Mouse (Mus musculus): Measurements from ENCODE around the gene Galnt6.

Gene Galnt6

DNA sequence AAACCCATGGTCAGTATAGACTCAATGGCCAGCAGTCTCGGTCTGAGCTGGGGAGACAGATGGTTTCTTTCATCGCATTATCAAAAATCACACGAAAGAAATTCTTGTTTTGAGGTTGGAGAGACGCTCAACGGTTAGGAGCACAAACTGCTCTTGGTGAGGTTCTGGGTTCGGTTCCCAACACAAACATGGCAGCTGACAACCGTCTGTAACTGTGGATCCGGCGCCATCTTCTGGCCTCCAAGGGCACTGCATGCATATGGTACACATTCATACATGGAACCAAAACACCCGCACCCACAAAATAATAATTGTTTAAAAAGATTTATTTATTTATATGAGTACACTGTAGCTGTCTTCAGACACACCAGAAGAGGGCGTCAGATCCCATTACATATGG lies 10.6 kb downstream of the Galnt6 start:
- no peak for DNase-seq

GRCm38 (mm10) chr15:100717933-100718332 lies 11.2 kb downstream of the Galnt6 start:
- DNase-seq: no peak

DNA sequence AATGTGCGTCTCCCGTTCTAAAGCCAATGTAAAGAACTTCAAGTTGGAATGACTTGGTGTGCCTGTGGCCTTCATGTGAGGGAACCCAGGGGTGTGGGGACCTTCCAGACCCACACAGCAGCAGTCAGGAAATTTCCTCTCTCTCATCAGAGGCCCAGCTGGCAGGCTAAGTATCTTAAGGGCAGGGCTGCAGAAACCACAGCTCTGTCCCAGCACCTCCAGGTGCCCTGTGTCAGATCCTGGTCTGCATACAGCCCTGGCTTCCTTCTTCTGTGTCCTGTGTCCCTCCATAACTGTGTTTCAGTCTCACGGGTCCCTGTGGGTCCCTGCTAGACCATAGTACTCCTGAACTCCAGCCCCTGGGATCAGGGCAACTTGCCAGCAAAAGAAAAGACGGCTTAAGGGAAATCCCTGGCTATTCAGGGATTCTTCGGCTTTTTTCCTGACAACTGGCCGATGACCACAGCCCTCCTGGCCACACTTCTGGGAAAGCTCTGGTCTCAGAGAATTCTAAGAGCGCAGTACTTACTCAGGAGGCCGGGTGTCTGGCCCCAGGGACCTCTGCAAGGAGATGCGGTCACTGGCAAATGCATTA lies 13.7 kb downstream of the Galnt6 start:
- DNase-seq: no peak

DNA sequence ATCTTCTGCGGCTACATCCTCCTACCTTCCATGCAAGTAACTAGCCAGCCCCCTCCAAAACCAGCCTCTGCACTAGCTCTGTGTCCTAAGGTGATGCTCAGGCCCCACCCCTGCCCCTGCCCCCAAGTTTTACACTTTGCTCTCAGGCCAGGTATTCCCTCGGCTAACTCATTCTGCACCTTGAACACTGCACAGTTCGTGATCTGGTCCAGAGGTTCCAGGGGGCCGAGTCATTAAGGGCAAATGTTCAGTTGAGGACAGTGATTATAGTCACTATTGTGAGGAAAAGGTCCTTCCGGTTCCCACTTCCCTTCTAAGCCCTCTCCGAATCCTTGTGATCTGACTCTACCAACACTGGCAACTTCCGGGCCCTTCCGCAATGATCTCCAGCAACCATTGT lies 14.7 kb downstream of the Galnt6 start:
- DNase-seq: no peak

DNA sequence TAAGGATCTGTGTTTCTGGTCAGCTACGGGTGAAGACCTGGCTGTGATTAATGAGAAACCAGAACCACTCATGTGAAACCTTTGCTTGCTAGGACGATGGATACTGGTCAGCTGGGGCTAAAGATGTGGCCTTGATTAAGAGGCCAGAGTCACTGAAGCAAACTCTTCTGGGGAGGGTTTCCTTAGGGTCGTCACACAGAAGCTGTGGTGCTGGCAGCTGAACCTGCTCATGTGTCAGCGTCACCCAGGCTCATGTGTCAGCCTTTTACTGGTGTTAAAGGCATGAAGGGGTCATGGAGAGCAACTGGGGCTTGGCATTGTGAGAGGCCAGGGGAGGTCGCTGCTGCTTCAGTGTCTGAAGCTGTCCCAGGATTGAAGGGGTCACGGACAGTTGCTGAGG lies 18.3 kb downstream of the Galnt6 start:
- DNase-seq: no peak

DNA sequence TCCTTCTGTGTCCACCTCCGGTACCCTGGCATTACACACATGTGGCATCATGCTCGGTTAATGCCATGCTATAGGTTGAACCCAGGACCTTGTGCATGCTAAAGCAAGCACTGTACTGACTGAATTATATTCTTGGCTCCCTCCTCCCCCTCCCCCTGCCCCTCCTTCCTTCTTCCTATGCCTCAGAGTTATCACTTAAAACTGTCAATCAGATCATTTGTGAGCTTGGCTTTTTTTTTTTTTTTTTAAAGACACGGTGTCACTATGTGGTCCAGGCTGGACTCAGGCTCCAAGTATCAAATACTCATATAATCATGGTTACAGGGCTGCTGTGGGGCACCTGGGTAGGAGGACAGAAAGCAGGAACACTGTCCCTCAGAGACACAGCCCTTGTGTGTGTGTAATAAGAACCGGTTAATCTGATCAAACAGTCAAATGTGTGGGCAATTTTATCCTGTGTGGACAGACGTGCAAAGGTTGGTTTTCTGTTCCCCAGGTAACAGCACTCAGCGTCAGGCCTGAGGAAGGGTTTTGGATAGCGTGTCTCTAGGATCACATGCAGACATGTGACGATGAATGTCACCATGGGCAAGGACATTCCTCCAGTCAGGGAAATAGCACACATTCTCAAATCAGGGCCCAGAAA lies 20.6 kb downstream of the Galnt6 start:
- no peak for DNase-seq

DNA sequence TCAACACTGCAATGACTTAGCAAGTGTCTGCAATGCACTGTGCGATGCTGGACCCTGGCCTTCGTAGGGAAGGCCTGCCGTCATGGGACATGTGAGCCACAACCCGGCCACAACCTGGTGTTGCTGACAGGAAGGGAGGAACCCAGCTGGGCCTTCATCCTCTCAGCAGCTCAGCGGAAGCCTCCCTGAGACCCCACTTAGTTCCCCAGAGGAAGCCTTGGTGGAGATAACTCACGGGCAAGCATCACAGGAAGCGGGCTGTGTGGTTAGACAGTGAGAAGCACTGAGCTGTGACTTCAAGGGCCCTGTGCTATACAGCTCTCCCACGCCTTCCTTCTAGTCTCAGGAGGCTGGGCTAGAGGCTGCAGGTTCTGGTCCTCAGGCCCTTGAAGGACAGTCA lies 22.9 kb downstream of the Galnt6 start:
- no peak for DNase-seq

DNA sequence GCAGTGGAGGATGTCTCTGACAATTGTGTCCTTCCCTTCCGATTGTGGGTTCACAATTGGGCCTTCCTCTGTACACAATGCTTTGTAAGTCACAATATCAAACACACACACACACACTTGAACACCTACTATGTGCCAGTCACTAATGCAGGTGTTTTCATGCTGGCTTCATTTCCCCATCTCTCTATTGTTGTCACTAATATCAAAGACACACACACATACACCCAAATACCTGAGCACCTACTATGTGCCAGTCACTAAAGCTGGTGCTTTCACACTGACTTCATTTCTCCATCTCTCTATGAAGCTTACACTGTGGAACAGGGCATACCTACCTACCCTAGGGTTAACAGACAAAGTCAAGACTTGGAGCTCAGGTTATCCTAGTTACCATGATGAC lies 23.8 kb downstream of the Galnt6 start:
- no peak for DNase-seq

DNA sequence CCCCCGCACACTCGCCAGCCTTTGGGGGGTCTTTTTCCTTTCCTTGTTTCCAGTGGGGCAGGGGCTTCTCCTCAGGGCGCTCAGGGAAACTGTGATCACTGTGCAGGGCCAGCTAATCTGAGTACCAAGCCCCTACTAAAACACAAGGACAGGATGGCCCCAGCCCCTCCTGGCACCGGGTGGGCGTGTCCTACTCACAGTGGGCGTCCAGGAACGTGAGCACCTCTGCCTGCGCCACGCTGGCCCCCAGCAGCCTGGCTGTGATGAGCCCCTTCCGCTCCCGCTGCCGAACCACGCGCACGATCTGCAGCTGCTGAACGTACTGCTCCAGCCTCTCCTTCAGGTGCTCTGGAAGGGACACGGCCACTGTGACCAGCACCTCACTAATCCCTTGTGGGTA lies 25.3 kb downstream of the Galnt6 start:
- no peak for DNase-seq

- no peak for DNase-seq
Observed at GRCm38 (mm10) chr15:100701856-100702255, 27.3 kb downstream of the Galnt6 start.

DNA sequence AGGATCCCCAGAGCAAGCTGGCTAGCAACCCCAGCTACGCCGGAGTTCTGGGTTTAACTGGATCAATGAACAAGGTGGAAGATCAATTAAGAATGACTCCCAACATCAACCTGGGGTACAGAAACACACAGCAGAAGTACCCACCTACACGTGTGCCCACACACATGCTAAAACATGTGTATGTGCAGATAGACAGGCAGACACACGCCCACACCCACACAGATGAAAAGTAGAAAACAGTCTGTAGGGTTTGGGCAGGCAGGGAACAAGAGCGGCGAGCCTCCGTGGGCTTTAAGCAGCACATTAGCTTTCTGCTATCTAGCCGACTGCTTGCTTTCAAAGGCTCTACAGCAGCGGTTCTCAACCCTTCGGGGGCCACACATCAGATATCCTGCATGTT lies 28.1 kb downstream of the Galnt6 start:
- DNase-seq: no peak

DNA sequence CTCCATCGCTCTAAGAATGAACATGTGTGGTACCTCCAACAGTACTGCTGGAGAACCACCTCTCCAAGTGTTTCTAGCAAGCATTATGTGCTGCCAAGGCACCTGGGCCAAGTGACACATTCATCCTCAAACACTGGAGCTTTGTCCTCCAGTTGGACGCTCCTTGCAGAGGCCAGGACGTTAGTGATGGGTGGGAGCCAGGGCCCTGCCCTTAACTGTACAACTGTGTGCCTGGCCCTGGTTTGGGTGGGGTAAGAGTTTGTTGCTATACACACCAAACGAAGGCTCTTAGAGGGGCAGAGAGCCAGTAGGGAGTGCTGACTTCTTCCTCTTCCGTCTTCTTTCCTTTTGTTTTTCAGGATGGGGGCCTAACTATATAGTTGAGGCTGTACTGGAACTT lies 28.8 kb downstream of the Galnt6 start:
- no peak for DNase-seq

GRCm38 (mm10) chr15:100699386-100699785 lies 29.8 kb downstream of the Galnt6 start:
- no peak for DNase-seq

DNA sequence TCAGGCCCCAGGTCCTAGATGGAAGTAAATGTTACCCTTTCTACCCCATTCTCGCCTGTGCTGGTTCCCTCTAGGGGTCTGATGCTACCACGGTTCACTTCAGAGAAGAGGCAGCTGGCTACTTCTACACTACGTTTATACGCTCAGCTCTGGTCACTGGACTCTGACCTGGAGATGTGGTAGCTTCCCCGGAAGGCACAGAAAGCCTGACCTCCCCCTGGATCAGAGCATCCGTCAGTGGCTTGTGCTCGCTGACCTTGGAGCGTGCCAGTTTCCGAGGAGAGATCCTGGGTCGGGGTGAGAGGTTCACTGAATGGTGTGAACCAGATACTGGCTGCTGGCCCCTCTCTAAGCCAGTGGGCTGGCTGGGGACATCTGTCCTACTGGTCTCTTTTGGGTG lies 31.1 kb downstream of the Galnt6 start:
- no peak for DNase-seq

DNA sequence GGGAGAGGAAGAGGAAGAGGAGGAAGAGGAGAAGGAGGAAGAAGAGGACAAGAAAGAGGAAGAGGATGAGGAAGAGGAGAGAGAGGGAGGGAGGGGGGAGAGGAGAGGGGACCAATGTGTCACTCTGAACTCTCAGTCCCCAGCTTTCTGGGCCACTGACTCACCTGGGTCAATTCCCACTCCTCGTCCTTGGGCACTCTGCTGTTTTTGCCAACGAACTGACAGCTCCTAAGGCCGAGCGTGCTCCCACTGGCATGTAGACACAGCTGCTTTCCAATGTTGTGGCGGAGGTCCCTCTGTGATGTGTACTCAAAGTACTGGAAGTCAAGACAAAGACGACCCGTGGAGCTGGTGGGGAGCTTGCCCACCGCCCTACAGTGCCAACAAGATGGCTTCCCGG lies 34.8 kb downstream of the Galnt6 start:
- no peak for DNase-seq

DNA sequence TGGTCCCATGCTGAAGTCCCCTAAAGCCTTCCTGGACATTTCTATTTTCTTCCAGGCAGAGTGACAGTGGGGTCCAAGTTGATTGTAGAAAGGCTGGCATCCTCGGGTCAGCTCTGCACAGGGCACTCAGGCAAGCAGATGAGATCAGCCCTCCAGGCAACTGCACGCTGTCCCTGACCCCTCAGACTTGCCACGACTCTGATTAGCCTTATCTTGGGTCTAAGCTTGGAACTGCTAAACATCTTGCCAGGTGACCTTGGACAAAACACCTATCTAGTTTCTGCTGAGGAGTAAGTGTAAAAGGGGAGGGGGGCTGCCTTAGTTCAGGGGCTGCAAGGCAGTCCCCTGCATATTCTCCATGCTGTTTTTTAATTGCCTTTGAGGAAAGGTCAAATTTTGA lies 37.2 kb downstream of the Galnt6 start:
- no peak for DNase-seq

DNA sequence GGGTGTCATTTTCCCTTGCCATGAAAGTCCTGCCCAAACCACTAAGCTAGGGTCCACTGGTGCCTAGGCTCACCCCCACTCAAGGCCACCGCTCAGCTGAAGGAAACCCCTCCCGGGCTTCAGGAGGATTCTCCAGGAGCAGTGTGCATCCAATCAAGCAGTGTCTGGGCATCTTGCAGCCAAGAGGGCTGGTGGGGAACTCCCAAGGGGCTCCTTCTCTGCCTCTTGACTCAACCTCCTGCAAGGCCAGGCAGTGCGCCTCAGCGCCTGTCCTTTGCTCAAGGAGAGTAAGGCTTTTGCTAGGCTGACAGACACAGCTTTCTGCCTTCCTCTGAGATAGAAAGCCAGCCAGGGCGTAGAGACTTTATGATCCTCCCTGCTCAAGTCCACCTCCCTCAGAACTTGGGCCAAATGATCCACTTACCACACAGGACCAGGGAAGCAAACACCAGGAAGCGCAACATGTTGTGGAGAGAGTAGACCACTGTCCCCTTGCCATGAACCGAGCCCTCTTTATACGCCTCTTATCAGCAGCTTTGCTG lies 41.7 kb downstream of the Galnt6 start, which contains the start of gene Cela1:
TSS of gene Cela1 (minus strand) at position 492 of the 542 bp plus-strand sequence.
- DNase-seq: no peak

- no peak for DNase-seq
Observed at GRCm38 (mm10) chr15:100686989-100687388, 42.2 kb downstream of the Galnt6 start.

GRCm38 (mm10) chr15:100686434-100686833 lies 42.7 kb downstream of the Galnt6 start:
- DNase-seq: no peak

- DNase-seq: no peak
Observed at GRCm38 (mm10) chr15:100685849-100686248, 43.3 kb downstream of the Galnt6 start.

DNA sequence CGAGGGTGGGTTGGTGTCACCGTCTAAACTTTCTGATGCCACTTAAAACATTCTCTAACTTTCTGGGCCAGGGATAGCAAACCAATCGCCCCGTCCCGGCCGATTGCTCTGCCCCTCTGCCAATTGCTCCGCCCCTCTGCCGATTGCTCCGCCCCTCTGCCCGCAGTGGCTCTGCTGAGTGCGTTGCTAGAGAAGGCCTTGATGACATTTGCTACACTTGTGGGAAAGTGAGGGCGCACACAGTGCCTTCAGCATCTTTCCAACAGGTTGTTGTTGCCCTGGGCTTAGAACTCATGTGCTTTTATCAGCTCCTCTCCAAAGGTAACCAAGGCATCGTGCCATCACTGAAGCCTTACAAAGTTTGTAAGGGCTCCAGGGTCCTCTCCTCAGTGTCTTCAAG lies 43.9 kb downstream of the Galnt6 start:
- DNase-seq: no peak

DNA sequence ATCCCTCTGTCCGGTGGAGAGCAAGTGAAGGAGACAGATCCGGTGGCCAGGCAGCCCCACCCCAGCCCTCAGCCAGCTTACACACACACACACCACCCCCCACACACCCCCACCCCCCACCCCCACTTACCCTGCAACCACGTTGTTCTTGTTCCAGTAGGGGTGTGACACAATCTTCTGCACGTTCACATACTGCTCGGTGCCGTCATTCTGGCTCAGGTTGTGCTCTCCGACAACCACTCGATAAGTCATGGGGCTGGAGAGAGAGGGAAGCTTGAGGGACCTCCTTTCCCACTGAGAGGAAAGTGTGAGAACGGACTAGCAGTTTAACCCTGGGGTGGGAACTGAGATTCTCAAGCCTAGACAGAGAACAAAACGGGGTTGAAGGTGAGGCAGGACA lies 44.7 kb downstream of the Galnt6 start:
- no peak for DNase-seq

DNA sequence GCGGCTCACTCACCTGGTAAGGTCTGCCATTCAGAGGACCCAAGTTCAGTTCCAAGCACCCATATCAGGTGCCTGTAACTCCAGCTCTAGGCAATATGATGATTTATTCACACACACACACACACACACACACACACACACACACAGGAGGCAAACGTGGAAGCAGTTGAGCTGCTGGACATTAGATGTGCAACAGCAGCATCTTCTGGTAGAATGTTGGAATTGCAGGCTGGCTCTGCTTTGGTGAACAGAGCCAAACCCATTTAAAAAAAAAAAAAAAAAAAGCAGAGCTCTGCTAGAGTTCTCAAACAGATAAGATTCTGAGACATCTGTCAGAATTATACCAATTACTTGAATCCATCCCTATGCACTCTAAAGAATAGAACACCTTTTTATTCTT lies 46.1 kb downstream of the Galnt6 start:
- peak; percentile 60 for DNase-seq

- no peak for DNase-seq
Observed at GRCm38 (mm10) chr15:100681770-100682169, 47.4 kb downstream of the Galnt6 start.

GRCm38 (mm10) chr15:100680381-100680780 lies 48.8 kb downstream of the Galnt6 start:
- DNase-seq: no peak

All from cerebellum, adult 11 months (tissue).